Mouse (Mus musculus): ENCODE data around the gene Rpl38. TPM values are rescaled to one million over a fixed set of nuclear protein-coding genes. Genes with fewer than 3 reads are reported as not detected.

Rpl38 gene
- 1,305 and 1,406 TPM in 2 replicates for polyA plus RNA-seq (2015; fragmentation: Nextera tagmentation; extraction: Ambion mirVana)

DNA sequence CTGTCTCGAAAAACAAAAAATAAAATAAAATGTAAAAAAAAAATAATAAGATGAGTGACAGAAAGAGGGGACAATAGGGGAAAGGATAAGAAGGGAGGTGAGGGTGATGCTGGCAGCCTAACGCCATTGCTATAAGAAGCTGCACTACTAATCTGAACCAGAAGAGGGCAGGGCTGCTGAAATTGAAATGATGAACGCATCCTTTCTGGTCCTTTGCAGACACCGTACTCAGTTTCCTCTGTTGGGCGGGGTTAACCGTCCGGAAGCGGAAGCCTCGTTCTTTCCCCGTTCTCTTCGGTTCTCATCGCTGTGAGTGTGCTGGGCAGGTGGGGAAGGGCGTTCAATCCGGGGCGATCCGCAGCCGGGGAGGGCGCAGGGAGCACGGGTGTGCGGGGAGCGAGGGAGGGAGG is at the start of gene Rpl38:
Gene Rpl38, plus strand, starts transcription at position 224 of the 410 bp plus-strand sequence.

DNA sequence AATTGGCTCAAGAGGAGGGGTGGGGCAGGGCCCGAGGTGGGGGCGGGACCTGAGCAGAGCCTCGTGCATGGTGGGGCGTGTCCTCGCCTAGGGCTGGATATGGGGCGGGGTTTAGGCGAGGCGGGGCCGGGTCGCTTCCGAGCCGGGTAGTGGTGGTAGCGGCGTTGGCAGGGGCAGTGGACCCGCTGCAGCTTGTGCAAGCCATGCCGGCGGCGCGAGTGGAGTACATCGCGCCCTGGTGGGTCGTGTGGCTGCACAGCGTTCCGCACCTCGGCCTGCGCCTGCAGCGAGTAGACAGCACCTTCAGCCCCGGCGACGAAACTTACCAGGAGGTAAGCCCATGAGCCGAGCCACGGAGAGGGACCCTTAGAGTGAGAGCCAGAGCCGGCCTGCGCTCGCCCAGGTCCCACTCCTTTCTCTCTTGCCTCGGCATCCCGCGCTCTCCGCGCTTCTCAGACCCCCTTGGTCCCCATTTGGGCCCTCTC is 7.1 kb downstream of the Rpl38 start, which contains the start of gene Ttyh2:
Gene Ttyh2, plus strand, starts transcription at position 91 of the 485 bp plus-strand sequence.

Other genes starting within 250 kb of the Rpl38 start
- gene Ttyh2, start 6.9 kb downstream of the Rpl38 start, polyA plus RNA-seq (2015; fragmentation: Nextera tagmentation; extraction: Ambion mirVana) = 6.6 and 11.1 TPM in 2 replicates
- gene Dnaic2, start 58.9 kb downstream of the Rpl38 start, polyA plus RNA-seq (2015; fragmentation: Nextera tagmentation; extraction: Ambion mirVana) = 0.19 and 0.29 TPM in 2 replicates
- gene Kif19a, start 96.9 kb downstream of the Rpl38 start, polyA plus RNA-seq (2015; fragmentation: Nextera tagmentation; extraction: Ambion mirVana) = 0.17 and 0.40 TPM in 2 replicates
- 0.35 and 0.73 TPM in 2 replicates for gene Btbd17, start 127.4 kb downstream of the Rpl38 start, polyA plus RNA-seq (2015; fragmentation: Nextera tagmentation; extraction: Ambion mirVana)
- gene Gpr142, start 130.4 kb downstream of the Rpl38 start, polyA plus RNA-seq (2015; fragmentation: Nextera tagmentation; extraction: Ambion mirVana) = not detected in 2 replicates
- gene Gprc5c, start 182.6 kb downstream of the Rpl38 start, polyA plus RNA-seq (2015; fragmentation: Nextera tagmentation; extraction: Ambion mirVana) = 5.4 and 9.3 TPM in 2 replicates
- 10.1 and 17.2 TPM in 2 replicates for gene Cd300a, start 221.5 kb downstream of the Rpl38 start, polyA plus RNA-seq (2015; fragmentation: Nextera tagmentation; extraction: Ambion mirVana)